Mouse (Mus musculus) megakaryocyte, embryonic 14.5 days (primary cell): ENCODE results near the gene Kcna7.

ENCODE experiments used
- FLI1 ChIP-seq: IDR thresholded peaks from 2 replicates; pipeline ENCODE4 v1.6.1; 2012; ENCODE audit warnings: low read length, inconsistent platforms, mixed read lengths
- GATA1 ChIP-seq: IDR thresholded peaks from 3 replicates; pipeline ENCODE4 v1.6.1; 2012; ENCODE audit warnings: mixed read lengths, low read length, inconsistent platforms, borderline replicate concordance

GRCm38 (mm10) chr7:45386077-45386476, 19.4 kb upstream of the Kcna7 start:
- TF ChIP-seq FLI1 = no peak
- no peak for TF ChIP-seq GATA1
